Mouse (Mus musculus): ENCODE results near the gene Grk4.
A peak's percentile ranks its signal among the peaks of the same experiment; 100 is the strongest.
"Not testable (repeated sequence)": the region's sequence is repeated elsewhere in the genome, so short reads cannot be mapped to it uniquely, and the experiment has no call there.

Gene Grk4

GRCm38 (mm10) chr5:34714371-34714770 lies 54.2 kb downstream of the Grk4 start:
- DNase-seq: not testable (repeated sequence)

- DNase-seq: no peak
Observed at GRCm38 (mm10) chr5:34714816-34715215, 54.6 kb downstream of the Grk4 start.

GRCm38 (mm10) chr5:34729141-34729540 lies 69.0 kb downstream of the Grk4 start:
- DNase-seq: peak; percentile 37

- DNase-seq: no peak
Observed at GRCm38 (mm10) chr5:34730255-34730654, 70.1 kb downstream of the Grk4 start.

DNA sequence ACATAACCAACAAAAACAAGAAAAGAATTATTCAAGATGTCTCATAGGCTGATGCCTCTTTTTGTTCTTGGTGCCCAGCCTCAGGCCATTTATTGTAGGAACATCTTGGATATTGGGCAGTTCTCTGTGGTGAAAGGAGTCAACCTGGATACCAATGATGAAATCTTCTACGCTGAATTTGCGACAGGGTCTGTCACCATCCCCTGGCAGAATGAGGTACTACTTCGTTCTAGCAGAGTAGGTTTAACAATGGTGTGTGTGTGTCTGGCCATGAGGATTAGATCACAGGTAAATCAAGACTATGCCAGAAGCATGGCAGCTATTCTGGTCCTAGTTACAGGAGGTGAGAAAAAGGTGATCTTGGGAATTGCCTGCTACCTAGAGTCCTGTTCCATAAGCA lies 91.3 kb downstream of the Grk4 start:
- no peak for DNase-seq

GRCm38 (mm10) chr5:34758762-34759161 lies 98.6 kb downstream of the Grk4 start:
- no peak for DNase-seq

- no peak for DNase-seq
Observed at GRCm38 (mm10) chr5:34760850-34761508, 100.8 kb downstream of the Grk4 start.

GRCm38 (mm10) chr5:34761509-34761908 lies 101.3 kb downstream of the Grk4 start, which contains the start of gene Htt:
Htt (plus strand) TSS chr5:34761740.
- DNase-seq: peak; percentile 97

DNA sequence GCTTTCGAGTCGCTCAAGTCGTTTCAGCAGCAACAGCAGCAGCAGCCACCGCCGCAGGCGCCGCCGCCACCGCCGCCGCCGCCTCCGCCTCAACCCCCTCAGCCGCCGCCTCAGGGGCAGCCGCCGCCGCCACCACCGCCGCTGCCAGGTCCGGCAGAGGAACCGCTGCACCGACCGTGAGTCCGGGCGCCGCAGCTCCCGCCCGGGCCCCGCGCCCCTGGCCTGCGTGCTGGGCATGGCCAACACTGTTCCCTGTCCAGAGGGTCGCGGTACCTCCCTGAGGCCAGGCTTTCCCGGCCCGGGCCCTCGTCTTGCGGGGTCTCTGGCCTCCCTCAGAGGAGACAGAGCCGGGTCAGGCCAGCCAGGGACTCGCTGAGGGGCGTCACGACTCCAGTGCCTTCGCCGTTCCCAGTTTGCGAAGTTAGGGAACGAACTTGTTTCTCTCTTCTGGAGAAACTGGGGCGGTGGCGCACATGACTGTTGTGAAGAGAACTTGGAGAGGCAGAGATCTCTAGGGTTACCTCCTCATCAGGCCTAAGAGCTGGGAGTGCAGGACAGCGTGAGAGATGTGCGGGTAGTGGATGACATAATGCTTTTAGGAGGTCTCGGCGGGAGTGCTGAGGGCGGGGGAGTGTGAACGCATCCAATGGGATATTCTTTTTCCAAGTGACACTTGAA lies 101.9 kb downstream of the Grk4 start:
- peak; percentile 67 for DNase-seq

DNA sequence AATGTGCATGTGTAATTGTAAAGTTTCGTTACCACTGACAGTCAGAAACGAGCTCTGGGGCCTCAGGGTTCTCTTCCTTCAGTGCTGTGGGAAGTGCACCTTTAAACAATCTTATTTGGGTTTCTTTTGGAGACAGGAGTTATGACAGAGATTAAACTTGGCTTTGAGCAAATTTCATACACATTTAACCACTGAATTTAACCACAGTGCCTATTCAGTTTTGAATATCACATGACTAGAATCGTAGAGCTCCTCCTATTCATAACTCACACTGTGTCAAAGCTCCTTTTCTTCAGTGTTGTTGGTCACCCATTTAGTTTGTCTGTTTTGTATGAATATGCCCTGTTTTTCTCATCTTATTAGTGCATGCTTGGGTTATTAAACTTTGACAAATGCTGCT lies 111.6 kb downstream of the Grk4 start:
- no peak for DNase-seq

- no peak for DNase-seq
Observed at GRCm38 (mm10) chr5:34772696-34773245, 112.6 kb downstream of the Grk4 start.

DNA sequence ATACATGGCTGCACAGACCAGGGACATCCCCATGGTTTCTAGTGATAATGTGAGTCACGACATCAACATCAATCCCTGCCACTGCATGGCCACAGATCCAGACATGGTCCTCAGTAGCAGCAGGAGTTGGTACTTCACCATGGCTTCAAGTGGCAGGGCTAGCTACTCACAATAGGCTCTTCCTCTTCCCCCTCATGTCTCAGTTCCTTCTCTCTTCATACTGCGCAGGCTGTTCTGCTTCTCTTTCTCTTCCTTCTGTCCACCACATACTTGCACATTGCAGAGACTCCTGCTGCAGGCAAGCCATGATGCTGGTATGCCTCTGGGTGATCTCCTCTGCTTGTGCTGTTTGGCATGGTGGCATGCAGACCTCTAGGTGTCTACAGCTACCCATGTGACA lies 113.2 kb downstream of the Grk4 start:
- no peak for DNase-seq

- DNase-seq: no peak
Observed at GRCm38 (mm10) chr5:34785027-34785426, 124.8 kb downstream of the Grk4 start.

DNA sequence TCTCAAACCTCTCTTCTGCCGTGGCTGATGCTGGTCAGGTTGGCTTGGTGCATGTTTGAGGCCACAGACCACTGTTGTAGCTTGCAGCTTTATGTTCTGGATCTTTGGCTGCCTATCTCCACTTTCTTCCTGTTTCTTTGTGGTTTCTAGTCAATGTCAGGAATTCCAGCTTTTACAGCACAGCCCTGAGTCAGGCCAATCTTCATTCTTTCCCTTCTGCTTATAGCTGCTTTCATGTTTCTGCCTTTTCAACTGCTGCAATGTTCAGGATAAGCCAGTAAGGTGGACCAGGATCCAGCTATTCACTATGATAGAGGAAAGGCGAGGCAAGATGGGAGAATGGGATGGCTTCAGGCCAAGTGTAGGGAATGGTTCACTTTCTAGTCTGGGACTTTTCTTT lies 131.0 kb downstream of the Grk4 start:
- DNase-seq: no peak

GRCm38 (mm10) chr5:34800292-34800953 lies 140.2 kb downstream of the Grk4 start:
- no peak for DNase-seq

Data from cerebellum, adult 9-10 months (tissue).